Mouse (Mus musculus): Measurements from ENCODE around the gene Psmd6.

Psmd6 gene

GRCm38 (mm10) chr14:14064486-14065141 lies 56.2 kb downstream of the Psmd6 start:
- no peak for DNase-seq (ENCODE audit: low spot score)

- no peak for DNase-seq (ENCODE audit: low spot score)
These were observed 57.4 kb downstream of the Psmd6 start for GRCm38 (mm10) chr14:14063382-14063781.

GRCm38 (mm10) chr14:14062531-14063245 lies 58.1 kb downstream of the Psmd6 start:
- DNase-seq (ENCODE audit: low spot score) = no peak

Data from testis, postnatal 14 days (tissue).